Mouse (Mus musculus) pancreas, adult 10 weeks (tissue): ENCODE results near the gene Mrps2. TPM values are rescaled to one million over a fixed set of nuclear protein-coding genes. Genes with fewer than 3 reads are reported as not detected.

Experiments used
- polyA plus RNA-seq: library from polyadenylated mRNA; stranded (reverse); fragments of 350-450 nt; fragmentation: Illumina TruSeq; extraction: RNeasy Lipid Tissue Mini Kit (QIAGEN cat#74804); gene quantifications from one replicate; pipeline ENCODE4 v1.2.3, GENCODE M21; 2015; ENCODE audit warnings: low read depth, low replicate concordance; ENCODE audit not compliant: insufficient read depth

Gene Mrps2
- polyA plus RNA-seq: 7.0 TPM

DNA sequence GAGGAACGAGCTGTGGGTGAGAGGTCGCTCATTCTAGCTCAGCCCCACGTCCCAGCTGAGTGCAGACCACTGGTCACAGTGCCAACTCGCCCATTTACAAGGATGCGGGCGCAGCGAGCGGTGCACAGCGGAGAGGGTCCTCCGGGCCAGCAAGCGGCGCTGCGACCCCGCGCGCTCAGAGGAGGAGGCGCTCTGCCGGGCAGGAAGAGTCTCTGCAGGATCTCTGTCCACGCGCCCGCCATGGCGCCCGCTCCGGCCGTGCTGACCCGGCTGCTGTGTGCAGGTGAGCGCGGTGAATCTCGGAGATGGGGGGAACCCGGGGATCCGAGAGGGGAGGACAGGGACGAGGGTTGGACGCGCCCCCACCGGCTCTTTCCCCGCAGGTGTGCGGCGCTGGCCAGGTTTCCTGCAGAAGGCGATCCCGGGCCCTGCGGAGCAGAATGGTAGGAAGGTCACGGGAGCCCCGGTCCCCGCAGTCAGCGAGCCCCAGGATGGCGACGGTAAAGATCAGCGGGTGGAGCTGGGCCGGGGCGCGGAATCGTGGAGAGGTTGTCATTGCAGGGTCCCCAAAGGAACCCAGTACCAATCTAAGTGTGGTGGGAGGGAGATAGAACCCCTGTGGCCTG is at the start of gene Mrps2:
Mrps2 (plus strand) TSS at position 207 of the 626 bp plus-strand sequence.

GRCm38 (mm10) chr2:28446515-28447314 is 21.2 kb upstream of the Mrps2 start, which contains the start of gene Ppp1r26:
Gene Ppp1r26, plus strand, starts transcription at chr2:28446800.

GRCm38 (mm10) chr2:28465836-28466518 is 1.9 kb upstream of the Mrps2 start, which contains the start of gene 1700007K13Rik:
Gene 1700007K13Rik, minus strand, starts transcription at chr2:28466332.

GRCm38 (mm10) chr2:28496671-28497070 is 28.8 kb downstream of the Mrps2 start, which contains the start of gene Gbgt1:
Gene Gbgt1, plus strand, starts transcription at chr2:28496891.

DNA sequence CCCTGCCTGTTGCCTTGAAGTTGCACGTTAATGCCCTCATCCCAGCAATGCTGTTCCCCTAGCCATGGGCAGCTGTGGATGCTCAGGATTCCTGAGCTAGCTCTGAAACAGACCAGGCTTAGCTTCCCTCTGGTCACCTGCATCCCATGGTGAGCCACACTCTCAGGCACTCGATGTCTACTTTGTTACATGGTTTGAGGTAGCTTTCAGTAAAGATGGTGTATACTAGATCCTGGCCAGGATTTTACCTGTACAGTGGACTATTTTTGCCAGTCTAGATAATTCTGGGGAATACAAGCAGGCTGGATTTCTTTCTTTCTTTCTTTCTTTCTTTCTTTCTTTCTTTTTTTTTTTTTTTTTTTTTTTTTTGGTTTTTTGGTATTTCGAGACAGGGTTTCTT is 37.9 kb downstream of the Mrps2 start, which contains the start of gene Gm10134:
Gm10134 (plus strand) TSS at position 301 of the 400 bp plus-strand sequence.

GRCm38 (mm10) chr2:28512798-28513401 is 45.0 kb downstream of the Mrps2 start, which contains the start of gene Ralgds:
Gene Ralgds, plus strand, starts transcription at chr2:28513125.

Other genes with a start within 250 kb of the Mrps2 start
- gene Ppp1r26, start 21.3 kb upstream of the Mrps2 start, polyA plus RNA-seq: 1.2 TPM
- not detected for gene 1700007K13Rik, start 1.7 kb upstream of the Mrps2 start, polyA plus RNA-seq
- 1.9 TPM for gene Gbgt1, start 28.8 kb downstream of the Mrps2 start, polyA plus RNA-seq
- 6.6 TPM for gene Gm10134, start 38.0 kb downstream of the Mrps2 start, polyA plus RNA-seq
- gene Ralgds, start 45.1 kb downstream of the Mrps2 start, polyA plus RNA-seq: 11.4 TPM
- 9,434 TPM for gene Cel, start 95.3 kb downstream of the Mrps2 start, polyA plus RNA-seq
- 23.0 TPM for gene Gtf3c5, start 115.7 kb downstream of the Mrps2 start, polyA plus RNA-seq
- gene Gfi1b, start 153.9 kb downstream of the Mrps2 start, polyA plus RNA-seq: not detected
- gene Tsc1, start 173.2 kb downstream of the Mrps2 start, polyA plus RNA-seq: 4.7 TPM
- gene Spaca9, start 231.7 kb downstream of the Mrps2 start, polyA plus RNA-seq: not detected
- gene Ak8, start 232.1 kb downstream of the Mrps2 start, polyA plus RNA-seq: not detected